ENCODE assay signal across 12 mouse cellular contexts in the genomic region with DNA sequence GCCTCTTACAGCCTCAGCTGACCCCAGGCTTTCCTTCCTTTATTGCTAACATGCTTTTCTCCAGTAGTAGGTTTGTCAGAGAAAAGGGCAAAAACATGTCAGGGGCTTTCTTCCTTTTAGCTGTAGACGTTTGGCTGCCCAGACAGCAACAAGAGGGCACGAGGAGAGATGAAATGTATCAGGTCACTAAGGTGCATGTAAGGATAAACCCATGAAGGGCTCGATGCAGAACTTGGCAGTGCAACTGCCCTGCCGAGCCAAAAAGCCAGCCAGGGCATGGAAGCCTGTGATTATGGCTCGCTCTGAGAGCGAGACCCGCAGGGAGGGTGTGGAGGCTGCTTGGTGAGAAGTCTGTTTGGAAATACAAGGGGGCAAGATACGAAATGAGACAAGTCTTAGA.
DNase-seq lines count a peak whose midpoint lies in the region; ATAC-seq lines count a peak whose summit lies in the region.
"Had no signal": no experiment of that assay in that cellular context is flagged by ENCODE, and none has a peak within 500 bp of the region (broad histone marks: within the 10 kb centered on the region; RNA-seq: fewer than 3 reads in every experiment).

No protein-coding gene starts in this region.

- H3K9ac ChIP-seq in midbrain, embryonic 16.5 days (ENCODE audit: low read depth, low read length) = no peak overlapping the region
- H3K9ac ChIP-seq in midbrain, embryonic 14.5 days (replicated peaks; ENCODE audit: low read length) = no peak overlapping the region
- H3K9ac ChIP-seq: liver, embryonic 12.5 days; neural tube, embryonic 12.5 days; stomach, embryonic 15.5 days had no signal

- H3K4me3 ChIP-seq in midbrain, embryonic 16.5 days (ENCODE audit: low read depth, low read length) = no peak overlapping the region
- H3K4me3 ChIP-seq in midbrain, embryonic 14.5 days (replicated peaks; ENCODE audit: low read depth, low read length) = no peak overlapping the region
- H3K4me3 ChIP-seq: liver, embryonic 12.5 days; neural tube, embryonic 12.5 days; stomach, embryonic 15.5 days had no signal

- no peaks in the 10 kb centered on the region for H3K9me3 ChIP-seq in midbrain, embryonic 16.5 days (replicated peaks; ENCODE audit: control insufficient read depth, low read length, poor library complexity, severe bottlenecking)
- H3K9me3 ChIP-seq in midbrain, embryonic 14.5 days (ENCODE audit: control insufficient read depth, low read length) = no peaks in the 10 kb centered on the region
- H3K9me3 ChIP-seq: liver, embryonic 12.5 days; neural tube, embryonic 12.5 days; stomach, embryonic 15.5 days had no signal

- no peaks in the 10 kb centered on the region for H3K36me3 ChIP-seq in midbrain, embryonic 16.5 days (ENCODE audit: control insufficient read depth, insufficient read depth, low read length)
- H3K36me3 ChIP-seq in midbrain, embryonic 14.5 days (ENCODE audit: control insufficient read depth, insufficient read depth, low read length) = no peaks in the 10 kb centered on the region
- H3K36me3 ChIP-seq: liver, embryonic 12.5 days; neural tube, embryonic 12.5 days; stomach, embryonic 15.5 days had no signal

- H3K4me2 ChIP-seq in midbrain, embryonic 16.5 days (ENCODE audit: low read length) = no peak overlapping the region
- H3K4me2 ChIP-seq in midbrain, embryonic 14.5 days (ENCODE audit: low read length) = no peak overlapping the region
- H3K4me2 ChIP-seq: liver, embryonic 12.5 days; neural tube, embryonic 12.5 days; stomach, embryonic 15.5 days had no signal

- intact Hi-C loops in gastrocnemius, postnatal 14 days (cut with DNase I; ENCODE audit: low total_unique reads) = no loop called here

- H3K27me3 ChIP-seq in midbrain, embryonic 16.5 days (ENCODE audit: control insufficient read depth, insufficient read depth, low read depth, low read length) = no peaks in the 10 kb centered on the region
- no peaks in the 10 kb centered on the region for H3K27me3 ChIP-seq in midbrain, embryonic 14.5 days (ENCODE audit: control insufficient read depth, insufficient read depth, low read length)
- H3K27me3 ChIP-seq: liver, embryonic 12.5 days; neural tube, embryonic 12.5 days; stomach, embryonic 15.5 days had no signal

- 0 out of 2 replicates have a peak overlapping the region, but pooled peaks have one; percentile 8 for H3K27ac ChIP-seq in midbrain, embryonic 16.5 days (ENCODE audit: low read length)
- no peak overlapping the region for H3K27ac ChIP-seq in midbrain, embryonic 14.5 days (replicated peaks; ENCODE audit: low read depth, low read length)
- H3K27ac ChIP-seq: liver, embryonic 12.5 days; neural tube, embryonic 12.5 days; stomach, embryonic 15.5 days had no signal

- H3K4me1 ChIP-seq in midbrain, embryonic 16.5 days (ENCODE audit: control insufficient read depth, insufficient read depth, low read length) = peaks cover 5% of the 10 kb centered on the region
- peaks cover 12% of the 10 kb centered on the region for H3K4me1 ChIP-seq in midbrain, embryonic 14.5 days (ENCODE audit: control insufficient read depth, insufficient read depth, low read length)
- H3K4me1 ChIP-seq: liver, embryonic 12.5 days; stomach, embryonic 15.5 days had no signal

- ATAC-seq in midbrain, embryonic 16.5 days = no peak
- ATAC-seq in midbrain, embryonic 14.5 days (ENCODE audit: low FRiP score, low TSS enrichment) = no peak
- ATAC-seq: intestine, embryonic 16.5 days; liver, embryonic 12.5 days had no signal

- peak; percentile 63 for DNase-seq in adrenal gland, postnatal 10 days
- no peak for DNase-seq in adrenal gland, adult 8-10 months
- DNase-seq in midbrain, embryonic 14.5 days = no peak
- peak; percentile 62 for DNase-seq in gastrocnemius, postnatal 14 days
- peak; percentile 78 for DNase-seq in skeletal muscle tissue, adult 2 months (ENCODE audit: low read depth, low spot score)
- DNase-seq in urinary bladder, postnatal 36 days (ENCODE audit: low spot score in 2 of 2) = no peak
- DNase-seq in urinary bladder, postnatal 14 days (ENCODE audit: low spot score) = no peak

- WGBS in midbrain, embryonic 16.5 days = 54% methylated on average over 8 of the region's 8 CpGs
- WGBS in midbrain, embryonic 14.5 days = 64% methylated on average over 8 of the region's 8 CpGs

Comparison
In these comparisons a context has a peak if more than half of its experiments do, and no peak if none do; other contexts are left out.
1. DNase-seq: peak in adrenal gland, postnatal 10 days (single experiment), gastrocnemius, postnatal 14 days (single experiment) and skeletal muscle tissue, adult 2 months (single experiment); none in adrenal gland, adult 8-10 months (single experiment), midbrain, embryonic 14.5 days (single experiment), urinary bladder, postnatal 36 days (0 of 2) and urinary bladder, postnatal 14 days (single experiment).